8 mouse cellular contexts compared by ENCODE assay signal in the genomic region with DNA sequence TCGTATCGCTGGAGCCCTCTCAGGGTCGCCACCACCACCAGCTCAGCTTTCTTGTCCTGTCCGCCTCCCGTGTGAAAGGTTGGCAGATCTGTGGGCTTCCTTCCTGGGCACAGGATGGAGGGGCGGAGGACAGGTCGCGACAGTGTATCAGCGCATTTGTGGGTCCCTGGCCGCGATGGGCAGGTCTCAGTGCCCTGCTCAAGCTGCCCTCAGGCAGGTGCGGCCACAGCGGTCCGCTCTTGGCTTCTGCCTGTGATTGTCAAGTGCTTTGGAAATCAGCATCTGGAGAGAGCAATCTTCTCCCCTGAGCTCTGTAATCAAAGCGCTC.
DNase-seq lines count a peak whose midpoint lies in the region; ATAC-seq and TF ChIP-seq lines count a peak whose summit lies in the region.

No protein-coding gene starts in this region.

- peaks cover 7% of the 10 kb centered on the region; the same call in 1 of the 2 replicates for H3K27me3 ChIP-seq in hindbrain, embryonic 14.5 days (ENCODE audit: control insufficient read depth, insufficient read depth, low read length)
- H3K27me3 ChIP-seq in neural tube, embryonic 14.5 days (ENCODE audit: control insufficient read depth, insufficient read depth, low read length) = no peaks in the 10 kb centered on the region

- peaks cover 3% of the 10 kb centered on the region for H3K4me1 ChIP-seq in cortical plate, adult 2 months (ENCODE audit: control insufficient read depth, insufficient read depth, low read length)
- H3K4me1 ChIP-seq in hindbrain, embryonic 14.5 days (replicated peaks; ENCODE audit: control insufficient read depth, insufficient read depth, low read length) = peaks cover 6% of the 10 kb centered on the region
- H3K4me1 ChIP-seq in neural tube, embryonic 14.5 days (ENCODE audit: control insufficient read depth, insufficient read depth, low read length) = no peaks in the 10 kb centered on the region

- H3K36me3 ChIP-seq in hindbrain, embryonic 14.5 days (replicated peaks; ENCODE audit: control insufficient read depth, insufficient read depth) = no peaks in the 10 kb centered on the region
- no peaks in the 10 kb centered on the region for H3K36me3 ChIP-seq in neural tube, embryonic 14.5 days (ENCODE audit: control insufficient read depth, insufficient read depth, low read length)

- H3K9me3 ChIP-seq in hindbrain, embryonic 14.5 days (ENCODE audit: control insufficient read depth, low read length) = no peaks in the 10 kb centered on the region
- H3K9me3 ChIP-seq in neural tube, embryonic 14.5 days (ENCODE audit: control insufficient read depth, low read length) = no peaks in the 10 kb centered on the region

- peak in 1 of 2 experiments; percentile 15 for DNase-seq in left cerebral cortex, adult 2 months (ENCODE audit: extremely low spot score in 1 of 2, low spot score in 2 of 2)
- no peak for DNase-seq in left cerebral cortex, adult 11 months (ENCODE audit: low spot score)
- DNase-seq in hindbrain, embryonic 14.5 days (ENCODE audit: low spot score) = no peak
- DNase-seq in spleen, postnatal 14 days (ENCODE audit: low spot score in 2 of 2) = no peak
- no peak for DNase-seq in thymus, postnatal 0 days (ENCODE audit: low spot score)
- no peak for DNase-seq in kidney, adult 9 months

- TF ChIP-seq POLR2A in cortical plate, adult 2 months (IDR thresholded peaks at IDR 0.05; ENCODE audit: extremely low read depth, insufficient read depth, low read length) = no peak

- H3K9ac ChIP-seq in hindbrain, embryonic 14.5 days = peak overlapping the region; percentile 78
- H3K9ac ChIP-seq in neural tube, embryonic 14.5 days (replicated peaks; ENCODE audit: low read depth, low read length) = peak overlapping the region; percentile 64

- peak overlapping the region; percentile 85 for H3K4me2 ChIP-seq in hindbrain, embryonic 14.5 days (replicated peaks)
- peak overlapping the region; percentile 91 for H3K4me2 ChIP-seq in neural tube, embryonic 14.5 days (ENCODE audit: low read depth, low read length)

- intact Hi-C loops in left cerebral cortex, adult 2 months (cut with DNase I) = loop anchor here (2.0 to 5.0 kb wide), 3 partner anchors 350 to 820 kb away; no protein-coding TSS in a partner anchor

- H3K27ac ChIP-seq in left cerebral cortex, adult 2 months = peak overlapping the region; percentile 40; the same call in 1 of the 2 replicates
- H3K27ac ChIP-seq in cortical plate, adult 2 months (ENCODE audit: insufficient read depth, low read length) = no peak overlapping the region
- peak overlapping the region; percentile 75 for H3K27ac ChIP-seq in hindbrain, embryonic 14.5 days
- H3K27ac ChIP-seq in neural tube, embryonic 14.5 days (ENCODE audit: low read depth, low read length) = peak overlapping the region; percentile 66

- WGBS in hindbrain, embryonic 14.5 days = 4% methylated on average over 15 of the region's 15 CpGs
- WGBS in neural tube, embryonic 14.5 days = 0% methylated on average over 15 of the region's 15 CpGs

- no peak for TF ChIP-seq CTCF in left cerebral cortex, adult 2 months (IDR thresholded peaks at IDR 0.05)
- no peak for TF ChIP-seq CTCF in cortical plate, adult 2 months (IDR thresholded peaks at IDR 0.05; ENCODE audit: extremely low read depth, insufficient read depth, low read length)

- H3K4me3 ChIP-seq in left cerebral cortex, adult 2 months = peak overlapping the region; percentile 55
- peak overlapping the region; percentile 63 for H3K4me3 ChIP-seq in cortical plate, adult 2 months (ENCODE audit: insufficient read depth, low read length)
- H3K4me3 ChIP-seq in hindbrain, embryonic 14.5 days (replicated peaks; ENCODE audit: low read length) = peak overlapping the region; percentile 56
- peak overlapping the region; percentile 51 for H3K4me3 ChIP-seq in neural tube, embryonic 14.5 days (ENCODE audit: low read depth, low read length)

- peak; percentile 57 for ATAC-seq in hindbrain, embryonic 14.5 days (ENCODE audit: low FRiP score)
- no peak for ATAC-seq in neural tube, embryonic 14.5 days (ENCODE audit: low read depth)
